Mouse (Mus musculus): Measurements from ENCODE around the gene Nrl. TPM values are rescaled to one million over a fixed set of nuclear protein-coding genes. Genes with fewer than 3 reads are reported as not detected.

Gene Nrl
- not detected in 2 replicates for polyA plus RNA-seq (2016; fragmentation: Nextera tagmentation; extraction: Ambion mirVana)

GRCm38 (mm10) chr14:55524785-55525184 is at the start of gene Nrl:
Nrl (minus strand) TSS chr14:55524981.
- Histone ChIP-seq H3K4me3 (no peak within 1 kb of the TSS), H3K27me3 (peaks cover 33% of the 10 kb centered on the region), H3K9me3 (replicated peaks) (no peaks in the 10 kb centered on the region), H3K36me3 (no peaks in the 10 kb centered on the region), H3K9ac (no peak within 1 kb of the TSS), H3K4me1 (peaks cover 9% of the 10 kb centered on the region; the same call in 1 of the 2 replicates), H3K27ac (no peak within 1 kb of the TSS), H3K4me2 (replicated peaks) (no peak within 1 kb of the TSS)
- 46% methylated on average over 8 of the region's 8 CpGs for WGBS
- ATAC-seq (ENCODE audit: low FRiP score): no peak

- no peaks in the 10 kb centered on the region for H3K9me3 ChIP-seq (replicated peaks)
- H3K4me3 ChIP-seq: no peak overlapping the region
- no peaks in the 10 kb centered on the region for H3K4me1 ChIP-seq
- H3K27me3 ChIP-seq: no peaks in the 10 kb centered on the region
- H3K9ac ChIP-seq: no peak overlapping the region
- ATAC-seq (ENCODE audit: low FRiP score): no peak
- H3K36me3 ChIP-seq: peaks cover 38% of the 10 kb centered on the region
- no peak overlapping the region for H3K27ac ChIP-seq
- no peak overlapping the region for H3K4me2 ChIP-seq (replicated peaks)
Measured at GRCm38 (mm10) chr14:55571760-55572159, 47.0 kb upstream of the Nrl start.

- Histone ChIP-seq H3K9me3 (replicated peaks) (no peaks in the 10 kb centered on the region), H3K4me2 (replicated peaks) (no peak overlapping the region), H3K36me3 (peaks cover 50% of the 10 kb centered on the region), H3K27me3 (no peaks in the 10 kb centered on the region), H3K4me3 (no peak overlapping the region), H3K9ac (no peak overlapping the region), H3K27ac (no peak overlapping the region), H3K4me1 (no peaks in the 10 kb centered on the region)
- 86% methylated on average over 2 of the region's 2 CpGs for WGBS
- no peak for ATAC-seq (ENCODE audit: low FRiP score)
Measured at GRCm38 (mm10) chr14:55570588-55570987, 45.8 kb upstream of the Nrl start.

- no peak overlapping the region for H3K27ac ChIP-seq
- H3K27me3 ChIP-seq: no peaks in the 10 kb centered on the region
- peaks cover 77% of the 10 kb centered on the region for H3K36me3 ChIP-seq
- ATAC-seq (ENCODE audit: low FRiP score): no peak
- H3K9me3 ChIP-seq (replicated peaks): no peaks in the 10 kb centered on the region
- 91% methylated on average over 3 of the region's 3 CpGs for WGBS
- H3K9ac ChIP-seq: no peak overlapping the region
- no peak overlapping the region for H3K4me3 ChIP-seq
- peaks cover under 1% of the 10 kb centered on the region; the same call in 1 of the 2 replicates for H3K4me1 ChIP-seq
- no peak overlapping the region for H3K4me2 ChIP-seq (replicated peaks)
Measured at GRCm38 (mm10) chr14:55567496-55567895, 42.7 kb upstream of the Nrl start.

- 88% methylated on average over 3 of the region's 3 CpGs for WGBS
- Histone ChIP-seq H3K9me3 (replicated peaks) (no peaks in the 10 kb centered on the region), H3K4me2 (replicated peaks) (no peak overlapping the region), H3K4me1 (peaks cover 17% of the 10 kb centered on the region), H3K9ac (no peak overlapping the region), H3K27me3 (no peaks in the 10 kb centered on the region), H3K27ac (no peak overlapping the region), H3K36me3 (peaks cover 75% of the 10 kb centered on the region), H3K4me3 (no peak overlapping the region)
- no peak for ATAC-seq (ENCODE audit: low FRiP score)
Measured at GRCm38 (mm10) chr14:55565748-55566147, 41.0 kb upstream of the Nrl start.

GRCm38 (mm10) chr14:55563249-55563648 is 38.5 kb upstream of the Nrl start:
- no peaks in the 10 kb centered on the region for H3K9me3 ChIP-seq (replicated peaks)
- no peaks in the 10 kb centered on the region for H3K27me3 ChIP-seq
- peaks cover 20% of the 10 kb centered on the region for H3K4me1 ChIP-seq
- no peak overlapping the region for H3K4me3 ChIP-seq
- no peak overlapping the region for H3K27ac ChIP-seq
- H3K9ac ChIP-seq: no peak overlapping the region
- H3K4me2 ChIP-seq (replicated peaks): no peak overlapping the region
- 93% methylated on average over 11 of the region's 11 CpGs for WGBS
- peaks cover 53% of the 10 kb centered on the region for H3K36me3 ChIP-seq
- ATAC-seq (ENCODE audit: low FRiP score): no peak

GRCm38 (mm10) chr14:55561860-55562259 is 37.1 kb upstream of the Nrl start:
- Histone ChIP-seq H3K9ac (peak overlapping the region; percentile 71; the same call in 1 of the 2 replicates), H3K9me3 (replicated peaks) (no peaks in the 10 kb centered on the region), H3K4me3 (no peak overlapping the region; the same call in 1 of the 2 replicates), H3K4me2 (replicated peaks) (peak overlapping the region; percentile 89; the same call in 1 of the 2 replicates), H3K27ac (no peak overlapping the region), H3K27me3 (no peaks in the 10 kb centered on the region), H3K36me3 (peaks cover 40% of the 10 kb centered on the region), H3K4me1 (peaks cover 20% of the 10 kb centered on the region)
- no peak for ATAC-seq (ENCODE audit: low FRiP score)
- 87% methylated on average over 10 of the region's 10 CpGs for WGBS

- Histone ChIP-seq H3K4me2 (replicated peaks) (peak within 1 kb of the TSS; percentile 89), H3K4me3 (peak within 1 kb of the TSS; percentile 64), H3K9ac (peak within 1 kb of the TSS; percentile 71), H3K4me1 (peaks cover 20% of the 10 kb centered on the region), H3K36me3 (peaks cover 26% of the 10 kb centered on the region), H3K9me3 (replicated peaks) (no peaks in the 10 kb centered on the region), H3K27ac (peak within 1 kb of the TSS; percentile 96), H3K27me3 (no peaks in the 10 kb centered on the region)
- under 1% methylated on average over 51 of the region's 51 CpGs for WGBS
- ATAC-seq (ENCODE audit: low FRiP score): peak; percentile 98
Measured at GRCm38 (mm10) chr14:55560202-55561073, 35.7 kb upstream of the Nrl start, which contains the start of gene A730061H03Rik. A730061H03Rik (minus strand) TSS chr14:55560406.

- peak within 1 kb of the TSS; percentile 96 for H3K27ac ChIP-seq
- peak within 1 kb of the TSS; percentile 89 for H3K4me2 ChIP-seq (replicated peaks)
- H3K4me1 ChIP-seq: peaks cover 20% of the 10 kb centered on the region
- no peaks in the 10 kb centered on the region for H3K27me3 ChIP-seq
- under 1% methylated on average over 27 of the region's 27 CpGs for WGBS
- peak; percentile 81 for ATAC-seq (ENCODE audit: low FRiP score)
- H3K9me3 ChIP-seq (replicated peaks): no peaks in the 10 kb centered on the region
- peak within 1 kb of the TSS; percentile 71 for H3K9ac ChIP-seq
- peak within 1 kb of the TSS; percentile 64 for H3K4me3 ChIP-seq
- H3K36me3 ChIP-seq: peaks cover 19% of the 10 kb centered on the region
Measured at GRCm38 (mm10) chr14:55559799-55560201, 35.0 kb upstream of the Nrl start, which contains the start of gene Dcaf11. Dcaf11 (plus strand) TSS chr14:55560006.

- no peaks in the 10 kb centered on the region for H3K9me3 ChIP-seq (replicated peaks)
- no peak for ATAC-seq (ENCODE audit: low FRiP score)
- H3K4me2 ChIP-seq (replicated peaks): peak overlapping the region; percentile 89
- H3K27ac ChIP-seq: no peak overlapping the region; the same call in 1 of the 2 replicates
- WGBS: 63% methylated on average over 6 of the region's 6 CpGs
- peak overlapping the region; percentile 65; the same call in 1 of the 2 replicates for H3K9ac ChIP-seq
- peaks cover 10% of the 10 kb centered on the region; the same call in 1 of the 2 replicates for H3K36me3 ChIP-seq
- H3K4me1 ChIP-seq: peaks cover 20% of the 10 kb centered on the region
- H3K4me3 ChIP-seq: peak overlapping the region; percentile 64
- H3K27me3 ChIP-seq: no peaks in the 10 kb centered on the region
Measured at GRCm38 (mm10) chr14:55558740-55559448, 34.1 kb upstream of the Nrl start.

- H3K4me3 ChIP-seq: no peak overlapping the region
- H3K9me3 ChIP-seq (replicated peaks): no peaks in the 10 kb centered on the region
- no peaks in the 10 kb centered on the region; the same call in 1 of the 2 replicates for H3K36me3 ChIP-seq
- H3K9ac ChIP-seq: no peak overlapping the region
- H3K4me1 ChIP-seq: peaks cover 20% of the 10 kb centered on the region
- H3K4me2 ChIP-seq (replicated peaks): no peak overlapping the region
- ATAC-seq (ENCODE audit: low FRiP score): no peak
- H3K27me3 ChIP-seq: no peaks in the 10 kb centered on the region
- no peak overlapping the region for H3K27ac ChIP-seq
- 92% methylated on average over 3 of the region's 3 CpGs for WGBS
Measured at GRCm38 (mm10) chr14:55557587-55557986, 32.8 kb upstream of the Nrl start.

GRCm38 (mm10) chr14:55557003-55557402 is 32.2 kb upstream of the Nrl start:
- no peak overlapping the region for H3K9ac ChIP-seq
- ATAC-seq (ENCODE audit: low FRiP score): no peak
- no peak overlapping the region for H3K27ac ChIP-seq
- no peak overlapping the region for H3K4me3 ChIP-seq
- peaks cover 14% of the 10 kb centered on the region for H3K4me1 ChIP-seq
- no peaks in the 10 kb centered on the region for H3K9me3 ChIP-seq (replicated peaks)
- no peak overlapping the region for H3K4me2 ChIP-seq (replicated peaks)
- 29% methylated on average over 5 of the region's 5 CpGs for WGBS
- H3K36me3 ChIP-seq: no peaks in the 10 kb centered on the region; the same call in 1 of the 2 replicates
- H3K27me3 ChIP-seq: no peaks in the 10 kb centered on the region

All from hindbrain, embryonic 12.5 days (tissue).